Mouse (Mus musculus) adrenal gland, postnatal 14 days (tissue): ENCODE measurements around the gene Calhm2. TPM values are rescaled to one million over a fixed set of nuclear protein-coding genes. Genes with fewer than 3 reads are reported as not detected.

ENCODE experiments used
- DNase-seq: peaks from one replicate; pipeline ENCODE4 v3.0.0; 2021; ENCODE audit warnings: mixed read lengths
- total RNA-seq: library from RNA; stranded (reverse); gene quantifications from 2 replicates; pipeline ENCODE4 v1.2.3, GENCODE M21; 2021

The Calhm2 gene
- total RNA-seq, 1 experiment from 2014 or later, result 4.4 TPM

DNA sequence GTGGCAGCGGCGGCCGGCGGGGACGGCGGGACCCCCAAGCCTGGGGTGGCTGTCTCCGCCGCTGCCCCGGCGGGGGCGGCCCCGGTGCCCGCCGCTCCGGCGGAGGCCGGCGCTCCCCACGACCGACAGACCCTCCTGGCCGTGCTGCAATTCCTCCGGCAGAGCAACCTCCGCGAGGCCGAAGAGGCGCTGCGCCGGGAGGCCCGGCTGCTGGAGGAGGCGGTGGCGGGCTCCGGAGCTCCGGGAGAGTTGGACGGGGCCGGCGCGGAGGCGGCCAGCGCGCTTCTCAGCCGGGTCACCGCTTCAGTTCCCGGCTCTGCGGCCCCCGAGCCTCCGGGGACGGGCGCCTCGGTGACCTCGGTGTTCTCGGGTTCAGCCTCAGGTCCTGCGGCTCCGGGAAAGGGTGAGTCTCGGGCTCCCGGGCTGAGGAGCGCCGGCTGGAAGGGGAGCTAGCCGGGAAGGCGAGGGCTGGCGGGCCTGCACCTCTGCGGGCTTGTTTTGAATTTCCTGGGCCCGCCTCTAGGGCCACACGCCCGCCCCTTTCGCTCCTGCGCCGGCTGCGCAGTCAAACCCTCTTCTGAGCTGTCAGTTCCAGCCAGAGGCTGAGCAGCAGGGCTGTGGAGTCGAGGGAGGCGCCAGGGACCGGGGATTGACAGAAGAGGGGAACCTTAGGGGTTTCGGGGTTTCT, 70.0 kb downstream of the Calhm2 start:
- DNase-seq, result peak; percentile 93

DNA sequence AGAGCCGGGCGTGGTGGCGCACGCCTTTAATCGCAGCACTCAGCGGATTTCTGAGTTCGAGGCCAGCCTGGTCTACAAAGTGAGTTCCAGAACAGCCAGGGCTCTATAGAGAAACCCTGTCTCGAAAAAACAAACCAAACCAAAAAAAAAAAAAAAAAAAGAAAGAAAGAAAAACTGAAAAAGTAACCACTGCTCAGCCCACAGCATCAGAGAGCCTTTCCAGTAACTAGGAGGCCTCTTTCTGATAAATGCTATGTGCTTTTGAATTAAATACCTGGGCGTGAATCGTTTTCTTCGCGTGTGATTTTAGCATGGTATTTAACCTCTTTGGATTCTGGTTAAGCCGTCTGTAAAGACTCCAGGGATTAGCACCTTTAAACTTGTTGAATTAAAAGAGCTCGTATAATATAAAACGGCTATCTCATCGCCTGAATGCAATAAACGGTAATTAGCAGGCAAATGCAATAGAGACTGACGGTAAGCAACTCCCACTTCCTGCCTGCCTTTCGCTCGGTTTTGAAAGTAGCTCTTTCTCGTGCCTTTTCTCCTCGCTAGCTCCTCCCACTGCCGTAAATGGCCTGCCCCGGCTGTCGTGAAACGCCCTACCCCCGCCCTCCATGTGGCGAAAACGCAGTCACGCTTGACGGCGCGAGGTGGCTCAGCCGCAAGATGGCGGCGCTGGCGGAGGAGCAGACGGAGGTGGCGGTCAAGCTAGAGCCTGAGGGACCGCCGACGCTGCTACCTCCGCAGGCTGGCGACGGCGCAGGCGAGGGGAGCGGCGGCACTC, 70.8 kb downstream of the Calhm2 start, which contains the start of gene Taf5:
Taf5 (plus strand) TSS at position 651 of the 787 bp plus-strand sequence.
- peak; percentile 99 for DNase-seq

DNA sequence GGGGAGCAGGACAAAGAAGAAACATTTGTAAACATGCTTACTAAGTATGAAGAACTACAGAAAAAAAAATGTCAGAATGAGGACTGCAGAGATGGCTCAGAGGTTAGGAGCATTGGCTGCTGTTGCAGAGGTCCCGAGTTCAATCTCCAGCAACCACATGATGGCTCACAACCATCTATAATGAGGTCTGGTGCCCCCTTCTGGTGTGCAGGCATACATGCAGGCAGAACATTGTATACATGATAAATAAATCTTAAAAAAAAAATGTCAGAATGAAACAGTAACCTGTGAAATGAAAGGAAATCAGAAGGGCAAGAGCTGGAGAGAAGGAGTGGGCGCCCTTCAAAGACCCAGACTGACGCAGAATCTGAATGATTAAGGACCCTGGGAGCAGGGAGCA, 72.2 kb downstream of the Calhm2 start:
- no peak for DNase-seq

DNA sequence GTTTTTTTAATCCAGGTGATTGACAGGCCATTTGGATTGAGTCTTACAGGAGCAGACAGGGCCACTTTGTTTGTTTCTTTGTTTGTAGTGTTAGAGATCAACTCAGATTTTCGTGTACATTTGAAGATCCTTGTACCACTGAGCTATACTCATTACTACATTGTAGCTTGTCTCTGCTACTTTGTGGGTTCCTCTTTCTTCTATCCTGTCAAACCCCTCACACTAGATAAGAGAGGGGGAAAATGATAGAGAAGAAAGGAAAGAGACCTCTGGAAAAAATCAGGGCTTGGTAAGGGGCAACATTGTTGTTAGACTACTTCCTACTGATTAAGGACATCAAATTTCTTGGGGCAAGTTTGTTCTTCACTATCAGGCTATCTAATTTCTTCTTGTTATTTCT, 80.4 kb downstream of the Calhm2 start:
- no peak for DNase-seq

Other genes starting within 250 kb of the Calhm2 start
- 7.5 and 9.6 TPM in 2 replicates for gene Ina, start 123.6 kb downstream of the Calhm2 start, total RNA-seq
- 79.8 and 82.3 TPM in 2 replicates for gene Nt5c2, start 123.1 kb downstream of the Calhm2 start, total RNA-seq
- 8.4 and 9.4 TPM in 2 replicates for gene Pcgf6, start 87.4 kb downstream of the Calhm2 start, total RNA-seq
- 4.3 and 4.6 TPM in 2 replicates for gene Taf5, start 70.5 kb downstream of the Calhm2 start, total RNA-seq
- 939 and 985 TPM in 2 replicates for gene Usmg5, start 47.6 kb downstream of the Calhm2 start, total RNA-seq
- gene Pdcd11, start 47.5 kb downstream of the Calhm2 start, total RNA-seq, result 23.4 and 24.5 TPM in 2 replicates
- not detected in 2 replicates for gene Calhm1, start 6.0 kb upstream of the Calhm2 start, total RNA-seq
- gene Calhm3, start 19.5 kb upstream of the Calhm2 start, total RNA-seq, result not detected in 2 replicates
- 15.3 and 16.0 TPM in 2 replicates for gene Neurl1a, start 40.5 kb upstream of the Calhm2 start, total RNA-seq